Mouse (Mus musculus) stomach, embryonic 16.5 days (tissue): ENCODE results near the gene Nalcn. TPM values are rescaled to one million over a fixed set of nuclear protein-coding genes. Genes with fewer than 3 reads are reported as not detected.

Experiments used
- ATAC-seq: fragments of 200-750 bp; cut with Nextera tagmentation; 2 replicates; pipeline ENCODE4 v1.8.0; 2017; ENCODE audit warnings: moderate number of reproducible peaks, moderate TSS enrichment; ENCODE audit not compliant: insufficient read depth, low FRiP score
- H3K27ac ChIP-seq: fragments of 300-500 bp; sonication (generic); 2 replicates; pipeline ENCODE4 v1.5.1; 2014; ENCODE audit warnings: low read length
- H3K27me3 ChIP-seq: fragments of 300-500 bp; sonication (generic); 2 replicates; pipeline ENCODE4 v1.6.1; 2014; ENCODE audit warnings: low read length, control low read depth, mixed read lengths; ENCODE audit not compliant: control insufficient read depth, insufficient read depth
- H3K36me3 ChIP-seq: fragments of 300-500 bp; sonication (generic); 2 replicates; pipeline ENCODE4 v1.6.1; 2014; ENCODE audit warnings: low read length; ENCODE audit not compliant: control insufficient read depth, insufficient read depth
- H3K4me1 ChIP-seq: fragments of 300-500 bp; sonication (generic); 2 replicates; pipeline ENCODE4 v1.6.1; 2014; ENCODE audit warnings: low read length, control low read depth, mixed read lengths; ENCODE audit not compliant: control insufficient read depth, insufficient read depth
- H3K4me2 ChIP-seq: fragments of 300-500 bp; sonication (generic); 2 replicates; pipeline ENCODE4 v1.6.1; 2014; ENCODE audit warnings: low read depth, low read length, mixed read lengths
- H3K4me3 ChIP-seq: fragments of 300-500 bp; sonication (generic); replicated peaks from 2 replicates; pipeline ENCODE4 v1.5.1; 2014; ENCODE audit warnings: mild to moderate bottlenecking, low read length
- H3K9ac ChIP-seq: fragments of 300-500 bp; sonication (generic); 2 replicates; pipeline ENCODE4 v1.6.1; 2014; ENCODE audit warnings: low read length
- H3K9me3 ChIP-seq: fragments of 300-500 bp; sonication (generic); replicated peaks from 2 replicates; pipeline ENCODE4 v1.6.1; 2016; ENCODE audit warnings: low read length, control low read depth; ENCODE audit not compliant: control insufficient read depth
- WGBS: fragments of 180-500 bp; shearing (Covaris S2); extraction: QIAGEN DNeasy Blood & Tissue Kit; methylation state at CpG from one replicate; pipeline ENCODE4 v1.1.7; 2014; 5-methylcytosine and 5-hydroxymethylcytosine counted together
- polyA plus RNA-seq: library from polyadenylated mRNA; unstranded; fragments of >200 nt; fragmentation: Nextera tagmentation; extraction: Ambion mirVana; gene quantifications from 2 replicates; pipeline ENCODE4 v1.2.1, GENCODE M21; 2015

Gene Nalcn
- polyA plus RNA-seq, 1 experiment from 2014 or later, result 1.2 TPM

DNA sequence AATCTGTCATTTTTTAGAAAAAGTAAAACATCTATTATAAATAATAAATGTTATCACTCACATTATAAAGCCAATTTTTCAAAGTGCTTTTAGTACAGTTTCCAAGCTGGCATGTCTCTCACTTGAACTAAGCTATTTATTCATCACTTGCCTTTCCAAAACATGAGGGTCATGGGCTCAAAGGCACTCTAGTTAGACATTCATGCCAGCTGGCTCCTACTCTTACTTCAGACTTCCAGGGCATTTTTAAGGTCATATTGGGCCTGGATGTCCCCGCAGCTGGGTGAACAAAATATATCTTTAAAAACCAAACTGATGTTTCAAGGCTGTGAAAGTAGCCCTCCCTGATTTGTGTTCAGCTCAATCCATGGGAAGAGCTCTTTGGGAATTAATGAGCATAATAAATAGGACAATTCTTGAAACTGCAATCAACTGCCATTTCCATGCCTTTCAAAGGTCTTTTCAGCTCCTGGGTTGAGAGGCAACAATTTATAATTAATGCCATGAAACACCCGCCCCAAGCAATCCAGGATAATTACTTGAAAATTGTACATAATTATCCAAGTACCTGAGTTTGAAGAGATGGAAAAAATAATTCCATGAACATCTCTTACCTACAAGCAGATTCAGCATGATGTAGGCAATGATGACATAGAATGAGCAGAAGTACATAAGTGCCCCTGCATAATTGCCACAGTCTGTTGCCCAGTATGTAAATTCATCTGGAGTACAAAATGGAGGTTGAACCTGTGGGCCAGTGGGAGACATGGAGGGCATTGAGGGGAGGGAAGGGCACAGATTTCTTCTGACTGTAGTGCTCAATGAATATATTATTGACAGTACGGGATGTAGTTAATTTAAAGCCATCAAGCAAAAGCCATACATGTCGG, 335.6 kb downstream of the Nalcn start:
- Histone ChIP-seq H3K4me3 (no peak overlapping the region), H3K27me3 (no peaks in the 10 kb centered on the region), H3K4me2 (no peak overlapping the region), H3K9me3 (no peaks in the 10 kb centered on the region), H3K27ac (no peak overlapping the region), H3K36me3 (no peaks in the 10 kb centered on the region), H3K9ac (no peak overlapping the region), H3K4me1 (no peaks in the 10 kb centered on the region)
- WGBS, result 83% methylated on average over 4 of the region's 4 CpGs
- ATAC-seq, result no peak

DNA sequence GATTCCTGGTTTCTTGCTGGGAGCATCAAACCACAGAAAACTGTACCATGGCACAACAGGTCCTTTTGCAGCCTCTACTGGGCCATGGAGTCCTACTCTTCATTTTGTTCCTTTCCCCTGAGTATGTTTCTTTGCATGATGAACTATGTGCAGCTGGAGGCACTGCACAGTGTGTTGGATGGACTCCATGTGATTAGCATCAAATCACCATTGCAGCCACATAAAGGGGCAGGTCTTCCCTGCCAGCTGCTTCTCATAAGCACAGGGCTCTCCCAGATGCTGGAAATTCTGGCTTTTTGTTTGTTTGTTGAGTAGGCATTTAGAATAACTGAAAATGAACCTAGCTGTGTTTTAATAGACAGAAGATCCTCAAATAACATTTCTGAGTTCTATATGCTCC, 344.8 kb downstream of the Nalcn start:
- Histone ChIP-seq H3K36me3 (no peaks in the 10 kb centered on the region), H3K4me3 (no peak overlapping the region), H3K9ac (no peak overlapping the region), H3K9me3 (no peaks in the 10 kb centered on the region), H3K27ac (no peak overlapping the region), H3K27me3 (no peaks in the 10 kb centered on the region), H3K4me1 (no peaks in the 10 kb centered on the region), H3K4me2 (no peak overlapping the region)
- no peak for ATAC-seq

GRCm38 (mm10) chr14:123272121-123272520, 354.8 kb downstream of the Nalcn start:
- Histone ChIP-seq H3K4me3 (no peak overlapping the region), H3K27me3 (no peaks in the 10 kb centered on the region), H3K4me2 (no peak overlapping the region), H3K9ac (no peak overlapping the region), H3K27ac (no peak overlapping the region), H3K36me3 (no peaks in the 10 kb centered on the region), H3K9me3 (no peaks in the 10 kb centered on the region), H3K4me1 (no peaks in the 10 kb centered on the region)
- WGBS, result 73% methylated on average over 2 of the region's 2 CpGs
- ATAC-seq, result no peak

DNA sequence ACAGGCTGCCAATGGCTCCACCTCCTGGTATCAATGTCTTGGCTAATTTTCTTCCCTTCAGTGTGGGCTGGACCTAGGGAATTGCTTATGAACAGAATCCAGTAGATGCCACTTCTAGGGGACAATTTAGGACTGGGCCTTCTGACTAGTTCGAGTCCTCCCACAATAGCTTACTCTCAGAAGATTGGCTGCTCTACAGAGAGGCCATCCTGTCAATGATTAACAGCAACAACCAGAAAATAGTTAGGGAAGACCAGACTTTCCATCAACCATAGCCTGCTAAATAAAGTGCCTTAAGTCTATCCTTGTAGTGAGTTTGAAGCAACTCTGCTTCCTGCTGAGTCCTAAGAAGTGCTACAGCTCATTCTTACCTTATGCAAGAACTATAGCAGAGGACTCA, 386.2 kb downstream of the Nalcn start:
- no peak overlapping the region for H3K9ac ChIP-seq
- no peak overlapping the region for H3K4me3 ChIP-seq
- H3K4me1 ChIP-seq, result no peaks in the 10 kb centered on the region
- H3K36me3 ChIP-seq, result no peaks in the 10 kb centered on the region
- no peak overlapping the region for H3K4me2 ChIP-seq
- no peak for ATAC-seq
- no peaks in the 10 kb centered on the region for H3K9me3 ChIP-seq
- WGBS, result 41% methylated on average over 1 of the region's 1 CpGs
- no peaks in the 10 kb centered on the region for H3K27me3 ChIP-seq
- H3K27ac ChIP-seq, result no peak overlapping the region

DNA sequence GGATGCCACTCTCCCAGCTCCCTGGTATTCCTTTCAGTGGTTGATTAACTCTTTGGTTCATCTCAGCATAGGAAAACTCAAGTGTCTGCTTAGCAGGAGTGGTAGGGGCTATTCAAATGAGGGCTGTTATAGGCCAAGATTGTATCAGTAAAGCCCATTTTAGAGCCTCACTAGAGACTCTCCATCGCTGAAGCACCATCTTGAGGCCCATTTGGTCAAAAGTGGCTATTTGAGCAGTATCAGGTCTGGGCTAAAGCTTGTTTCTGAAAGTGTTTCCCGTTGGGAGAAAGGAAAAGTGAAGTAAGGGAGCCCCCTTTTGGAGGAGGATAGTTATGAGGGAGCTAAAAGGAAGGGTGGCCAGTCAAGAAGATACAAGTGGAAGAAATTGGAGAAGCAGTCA, 387.0 kb downstream of the Nalcn start:
- WGBS, result 8% methylated on average over 2 of the region's 2 CpGs
- Histone ChIP-seq H3K4me1 (no peaks in the 10 kb centered on the region), H3K9me3 (no peaks in the 10 kb centered on the region), H3K27me3 (no peaks in the 10 kb centered on the region), H3K36me3 (no peaks in the 10 kb centered on the region), H3K27ac (no peak overlapping the region), H3K9ac (no peak overlapping the region), H3K4me3 (no peak overlapping the region), H3K4me2 (no peak overlapping the region)
- no peak for ATAC-seq

GRCm38 (mm10) chr14:123237002-123237401, 389.9 kb downstream of the Nalcn start:
- H3K27ac ChIP-seq, result no peak overlapping the region
- H3K9me3 ChIP-seq, result no peaks in the 10 kb centered on the region
- 54% methylated on average over 2 of the region's 2 CpGs for WGBS
- H3K4me1 ChIP-seq, result no peaks in the 10 kb centered on the region
- no peaks in the 10 kb centered on the region for H3K36me3 ChIP-seq
- no peaks in the 10 kb centered on the region for H3K27me3 ChIP-seq
- no peak overlapping the region for H3K4me2 ChIP-seq
- no peak for ATAC-seq
- no peak overlapping the region for H3K9ac ChIP-seq
- H3K4me3 ChIP-seq, result no peak overlapping the region

DNA sequence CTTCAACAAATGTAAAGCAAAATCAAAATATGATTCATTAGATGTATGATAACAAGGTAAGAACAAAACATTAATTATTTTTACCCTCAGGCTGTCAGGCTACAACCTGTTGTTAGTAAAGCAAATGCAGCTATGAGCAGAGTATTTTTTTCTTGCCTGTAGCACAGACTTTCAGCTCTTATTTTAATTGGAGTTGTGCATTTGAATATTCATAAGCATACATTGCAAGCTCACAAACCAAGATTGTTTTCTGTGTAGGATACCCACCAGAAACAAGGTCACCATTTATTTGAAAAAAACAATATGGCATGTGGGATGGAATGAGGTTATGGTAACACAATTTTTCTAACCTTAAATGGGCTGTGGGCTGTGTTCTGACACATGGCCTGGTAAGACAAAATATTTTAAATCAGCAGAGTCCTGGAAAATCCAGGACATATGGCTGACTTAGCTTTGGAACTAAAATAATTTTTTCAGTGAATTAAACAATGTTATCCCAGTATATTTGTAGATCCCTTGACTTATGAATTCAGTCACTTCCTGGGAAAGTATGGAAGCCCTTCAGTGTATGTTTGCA, 394.2 kb downstream of the Nalcn start:
- Histone ChIP-seq H3K36me3 (no peaks in the 10 kb centered on the region), H3K4me1 (no peaks in the 10 kb centered on the region), H3K27me3 (no peaks in the 10 kb centered on the region), H3K4me3 (no peak overlapping the region), H3K9me3 (no peaks in the 10 kb centered on the region), H3K27ac (no peak overlapping the region), H3K4me2 (no peak overlapping the region), H3K9ac (no peak overlapping the region)
- ATAC-seq, result no peak

Other genes starting within 250 kb of the Nalcn start
- gene Itgbl1, start 32.8 kb upstream of the Nalcn start, polyA plus RNA-seq, result 0.20 and 0.40 TPM in 2 replicates